Mouse (Mus musculus) layer of hippocampus, postnatal 36 days (tissue): ENCODE results near the gene Slc38a9. TPM values are rescaled to one million over a fixed set of nuclear protein-coding genes. Genes with fewer than 3 reads are reported as not detected.

Experiments
- DNase-seq, 2 experiments: peaks; one replicate each; pipeline ENCODE4 v3.0.0; 2022
- total RNA-seq, 2 experiments: library from RNA; stranded (reverse); gene quantifications; 2 replicates each; pipeline ENCODE4 v1.2.3; 2021

Gene Slc38a9
- total RNA-seq: 10 to 100 TPM; 28.6 to 32.5 TPM

DNA sequence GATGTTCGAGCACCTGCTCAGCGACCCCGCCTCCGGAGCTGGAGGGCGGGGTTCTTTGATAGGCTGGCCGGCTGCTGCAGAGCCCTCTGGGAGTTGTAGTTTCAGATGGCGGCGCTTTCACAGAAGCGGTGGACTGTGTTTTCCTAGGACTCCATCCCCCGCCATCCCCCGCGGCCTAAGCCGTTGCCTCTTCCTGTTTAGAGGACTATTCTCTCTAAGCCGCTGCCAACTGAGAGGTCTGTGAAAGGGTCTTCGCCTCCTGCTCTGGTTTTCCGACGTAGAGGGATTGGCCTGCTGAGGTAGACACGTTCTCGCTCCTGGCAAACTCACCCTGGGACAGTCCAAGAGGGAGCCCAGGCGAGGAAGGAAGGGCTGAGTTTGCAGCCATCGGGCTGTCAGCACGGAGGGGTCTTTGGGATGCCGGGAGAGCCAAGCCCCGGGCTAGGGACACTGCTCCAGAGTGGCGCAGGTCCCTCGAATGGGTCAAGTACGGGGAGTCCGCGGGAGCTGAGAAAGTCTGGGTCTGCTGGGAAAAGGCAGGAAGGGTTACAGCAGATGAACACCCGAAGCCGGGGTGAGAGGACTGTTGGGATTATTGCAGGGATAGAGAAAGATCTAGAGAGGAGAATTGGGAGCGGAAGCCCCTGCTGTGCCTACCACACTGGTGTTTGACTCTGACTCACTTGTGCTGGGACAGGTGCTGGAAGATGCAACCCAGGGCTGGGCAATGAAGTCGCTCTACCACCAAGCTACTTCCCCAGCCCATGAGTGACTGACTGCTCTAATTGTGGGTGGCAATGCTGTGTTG lies at the start of gene Slc38a9:
TSS of gene Slc38a9 (plus strand) at position 178 of the 808 bp plus-strand sequence.
- peak; percentile 92 to 94 for DNase-seq

DNA sequence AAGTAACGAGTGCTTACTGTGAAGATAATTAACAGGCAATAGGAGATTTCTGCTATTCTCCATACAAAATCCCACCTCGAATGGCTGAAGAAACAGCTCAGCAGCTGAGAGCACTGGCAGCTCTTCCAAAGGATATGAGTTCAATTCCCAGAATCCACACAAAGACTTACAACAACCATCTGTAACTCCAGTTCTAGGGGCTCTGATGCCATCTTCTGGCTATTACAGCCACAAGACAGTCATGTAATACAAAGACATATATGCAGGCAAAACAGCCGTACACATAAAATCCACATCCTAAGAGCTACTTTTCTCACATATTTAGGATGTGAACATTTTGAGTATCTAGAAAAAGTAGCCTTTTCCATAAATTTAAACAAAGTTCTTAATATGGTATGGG lies 39.0 kb upstream of the Slc38a9 start:
- no peak for DNase-seq

DNA sequence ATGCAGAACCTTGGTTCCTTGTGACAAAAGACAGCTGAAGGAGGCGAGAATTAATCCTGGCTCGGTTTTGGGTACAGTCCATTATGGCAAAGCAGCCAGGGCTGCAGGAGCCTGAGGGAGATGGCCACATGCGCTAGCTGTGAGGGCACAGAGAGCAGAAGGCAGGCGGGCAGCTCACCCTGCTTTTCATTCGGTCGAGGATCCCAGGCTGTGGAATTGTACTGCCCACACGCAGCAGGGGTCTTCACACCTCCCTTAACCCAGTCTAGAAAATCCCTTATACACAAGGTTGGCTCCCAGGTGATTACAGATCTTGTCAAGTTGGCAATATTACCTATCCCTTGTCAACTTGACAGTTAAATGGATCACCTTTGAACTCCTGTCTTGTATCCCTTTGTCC lies 36.9 kb upstream of the Slc38a9 start:
- no peak for DNase-seq

DNA sequence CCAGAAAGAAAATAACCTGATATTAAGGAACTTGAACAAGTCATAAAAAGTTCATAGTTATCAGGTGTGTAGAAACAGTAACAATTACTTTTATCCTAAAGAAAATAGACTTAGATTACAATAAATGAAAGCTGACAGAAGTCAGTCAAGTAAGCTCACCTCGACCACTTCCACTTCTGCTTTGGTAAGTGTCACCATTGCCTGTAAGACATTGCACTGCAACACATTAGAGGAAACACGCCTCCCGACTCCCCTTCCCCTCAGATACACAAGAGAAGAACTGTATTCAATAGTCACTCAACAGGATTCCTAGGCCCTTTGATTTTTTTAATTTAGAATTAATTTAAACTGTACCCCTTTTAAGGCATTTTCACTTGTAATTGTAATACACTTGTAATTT lies 35.9 kb upstream of the Slc38a9 start:
- DNase-seq: no peak

DNA sequence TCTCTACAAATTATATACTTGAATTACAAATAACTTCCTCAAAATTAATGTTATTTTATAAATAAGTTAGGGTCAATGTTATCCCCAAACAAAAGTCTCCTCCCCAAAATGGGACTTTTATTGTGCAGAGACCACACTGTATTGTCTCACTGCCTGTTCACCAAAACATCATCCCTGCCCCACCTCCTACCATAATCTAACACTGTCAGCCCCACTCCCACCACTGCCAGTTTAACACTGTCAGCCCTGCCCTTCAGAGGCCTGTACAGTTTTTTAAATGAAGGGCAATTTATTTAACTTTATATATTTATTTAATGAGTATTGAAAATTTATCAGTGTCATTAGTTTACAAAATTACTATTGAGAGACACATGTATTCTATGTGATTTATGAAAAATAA lies 35.0 kb upstream of the Slc38a9 start:
- DNase-seq: no peak

DNA sequence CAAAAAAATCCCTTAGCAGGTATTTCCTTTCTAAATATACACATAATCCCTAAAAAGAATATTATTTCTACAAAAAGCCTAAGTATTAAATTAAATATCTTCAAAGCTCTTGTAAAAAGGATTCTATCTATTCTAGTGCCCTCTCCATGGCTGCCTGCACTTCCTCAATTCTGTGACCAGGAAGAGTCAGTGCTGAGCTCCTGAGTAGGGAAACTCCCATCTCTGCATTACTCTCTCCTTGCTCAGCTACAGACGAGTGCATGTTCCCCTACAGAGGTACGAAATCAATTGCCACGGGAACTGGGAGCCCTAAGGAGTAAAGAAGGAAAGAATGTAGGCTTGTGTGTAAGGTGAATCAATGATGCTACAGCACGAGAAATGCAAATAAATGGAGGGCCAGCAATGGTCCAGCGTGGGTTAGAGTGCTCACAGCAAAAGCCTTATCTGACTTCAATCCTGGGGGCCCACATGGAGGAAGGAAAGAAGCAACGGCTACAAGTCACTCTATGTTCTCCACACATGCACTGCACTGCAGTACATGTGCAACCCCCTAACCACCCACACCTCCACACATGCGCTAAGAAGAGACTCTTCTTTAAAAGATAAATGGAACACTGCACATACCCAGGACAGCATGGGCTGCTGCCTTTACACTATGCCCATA lies 25.2 kb upstream of the Slc38a9 start:
- no peak for DNase-seq

DNA sequence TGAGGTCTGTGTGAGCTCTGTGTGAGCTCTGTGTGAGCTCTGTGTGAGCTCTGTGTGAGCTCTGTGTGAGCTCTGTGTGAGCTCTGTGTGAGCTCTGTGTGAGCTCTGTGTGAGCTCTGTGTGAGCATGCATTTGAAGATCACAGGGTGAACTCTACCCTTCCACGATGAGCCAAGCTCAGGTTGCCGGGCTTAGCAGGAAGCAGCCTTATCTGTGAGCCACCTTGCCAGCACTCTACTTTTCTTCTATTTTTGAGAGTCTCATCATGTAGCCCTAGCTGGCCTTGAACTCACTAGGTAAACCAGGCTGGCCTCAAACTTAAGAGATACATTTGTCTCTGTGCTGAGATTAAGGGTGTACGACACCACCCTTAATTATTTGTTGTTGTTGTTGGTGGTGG lies 24.1 kb upstream of the Slc38a9 start:
- DNase-seq: no peak

DNA sequence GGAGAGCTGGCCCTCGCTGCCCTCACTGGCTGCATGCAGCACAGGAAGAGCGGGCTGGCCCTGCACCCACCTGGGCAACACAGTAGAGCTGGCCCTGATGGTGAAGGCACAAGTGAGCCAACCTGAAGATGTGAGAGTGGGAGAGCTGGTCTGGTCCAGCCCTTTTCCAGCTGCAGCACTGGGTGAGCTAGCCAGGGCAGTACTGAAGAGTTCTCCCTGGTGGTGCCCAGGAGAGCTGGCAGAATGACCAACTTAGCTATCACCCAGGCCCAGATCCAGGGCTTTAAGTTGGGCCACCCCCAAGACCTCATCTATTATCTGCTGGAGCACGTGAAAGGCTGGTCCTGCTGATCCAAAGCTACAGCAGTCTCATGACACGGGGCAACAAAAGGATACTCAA lies 21.4 kb upstream of the Slc38a9 start:
- no peak for DNase-seq

DNA sequence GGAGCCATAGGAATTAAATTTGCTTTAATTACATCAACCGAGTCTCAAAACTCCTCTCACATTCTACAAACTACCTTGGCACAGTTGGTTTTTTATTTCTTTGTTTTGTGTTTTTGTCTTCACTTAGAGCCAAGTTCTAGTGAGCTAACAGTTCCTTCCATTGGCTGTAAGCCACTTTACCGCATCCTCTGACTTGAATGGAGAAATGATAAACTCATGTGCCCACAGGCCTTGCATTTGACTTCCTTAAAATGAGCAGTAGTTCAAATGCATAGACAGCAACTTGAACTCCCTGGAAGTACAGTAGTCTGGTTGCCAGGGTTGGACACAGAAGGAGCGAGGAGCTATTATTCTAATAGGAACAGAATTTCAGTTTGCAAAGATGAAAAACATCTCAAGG lies 17.7 kb upstream of the Slc38a9 start:
- DNase-seq: no peak

DNA sequence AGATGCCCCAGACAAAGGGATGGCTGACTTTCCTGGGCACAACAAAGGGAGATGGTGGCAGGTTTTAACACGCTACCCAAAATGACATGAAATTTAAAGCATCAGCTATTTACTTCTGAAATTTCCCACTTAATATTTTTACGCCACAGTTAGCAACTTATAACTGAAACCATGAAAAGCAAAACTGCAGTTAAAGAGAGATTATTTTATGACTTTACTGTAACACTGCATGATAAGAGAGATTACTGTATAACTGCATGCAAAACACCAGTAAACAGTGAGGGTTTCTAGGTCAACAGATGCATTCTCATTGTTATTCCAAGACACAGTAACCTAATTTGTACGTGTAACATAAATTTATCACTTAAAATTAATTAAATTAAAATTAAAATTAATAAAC lies 15.6 kb upstream of the Slc38a9 start:
- no peak for DNase-seq

DNA sequence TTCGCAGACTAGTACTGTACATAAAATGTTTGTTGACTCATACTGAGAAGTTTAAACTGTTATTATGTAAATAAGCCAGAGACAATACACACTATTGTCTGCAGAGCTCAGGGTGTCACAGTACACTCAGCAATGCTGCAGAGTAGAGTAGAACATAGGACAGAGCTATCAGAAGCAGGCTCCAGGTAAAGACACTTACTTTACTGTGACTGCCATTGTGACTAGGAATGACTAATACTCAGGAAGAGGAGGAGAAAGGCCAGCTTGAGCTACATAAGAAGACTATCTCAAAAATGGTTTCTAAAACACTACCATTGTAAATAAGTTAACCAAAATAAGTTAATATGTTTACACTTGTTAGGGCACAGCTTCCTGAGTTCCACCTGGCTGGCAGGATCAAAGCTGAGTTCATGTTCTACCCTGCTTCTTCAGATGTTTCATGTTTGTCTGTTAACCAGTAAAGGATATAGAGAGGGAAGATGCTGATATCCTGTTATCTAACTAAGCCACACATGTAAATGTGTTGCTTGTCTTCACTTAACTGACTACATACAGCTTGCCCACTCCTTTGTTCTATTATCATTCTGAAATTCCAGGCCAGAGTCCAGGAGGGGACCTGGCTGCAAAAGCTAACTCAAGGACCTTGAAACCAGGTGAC lies 14.9 kb upstream of the Slc38a9 start:
- DNase-seq: no peak

DNA sequence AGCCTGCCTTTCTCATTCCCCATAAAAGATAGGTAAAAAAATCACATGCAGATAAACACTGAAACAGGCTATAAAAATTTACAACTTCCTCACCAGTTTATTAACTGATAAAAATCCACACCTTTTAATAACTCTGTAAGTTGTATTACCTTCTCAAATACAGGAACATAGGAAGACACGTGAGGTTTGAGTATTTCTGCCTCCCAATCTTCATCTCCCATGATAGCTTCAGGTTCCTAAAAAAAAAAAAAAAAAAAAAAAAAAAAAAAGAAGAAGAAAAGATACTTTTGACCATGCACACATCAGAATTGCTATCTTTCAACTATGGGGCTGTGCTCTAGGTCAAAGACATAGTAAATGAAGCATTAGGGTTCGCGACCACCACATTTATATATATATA lies 9.4 kb upstream of the Slc38a9 start:
- DNase-seq: no peak

DNA sequence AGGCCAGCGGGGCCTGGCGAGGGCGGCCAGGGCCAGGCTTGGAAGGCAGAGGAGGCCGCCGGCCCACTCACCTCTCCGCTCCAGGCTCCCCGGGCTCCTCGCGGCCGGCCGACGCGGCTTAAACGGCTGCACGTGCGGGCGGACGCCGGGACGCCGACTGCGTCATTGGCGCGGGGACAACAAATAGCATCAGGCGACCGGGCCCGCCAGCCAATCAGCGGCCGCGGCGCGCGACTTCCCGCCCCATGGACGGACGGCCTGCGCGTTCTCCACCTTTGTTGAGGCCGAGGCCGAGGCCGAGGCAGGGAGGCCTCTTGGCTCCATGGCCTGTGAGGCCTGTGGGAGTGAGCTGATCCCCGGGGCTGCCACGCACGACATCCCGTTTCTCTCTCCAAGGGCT lies 8.3 kb upstream of the Slc38a9 start, which contains the start of gene Ddx4:
TSS of gene Ddx4 (minus strand) at position 271 of the 400 bp plus-strand sequence.
- no peak for DNase-seq

DNA sequence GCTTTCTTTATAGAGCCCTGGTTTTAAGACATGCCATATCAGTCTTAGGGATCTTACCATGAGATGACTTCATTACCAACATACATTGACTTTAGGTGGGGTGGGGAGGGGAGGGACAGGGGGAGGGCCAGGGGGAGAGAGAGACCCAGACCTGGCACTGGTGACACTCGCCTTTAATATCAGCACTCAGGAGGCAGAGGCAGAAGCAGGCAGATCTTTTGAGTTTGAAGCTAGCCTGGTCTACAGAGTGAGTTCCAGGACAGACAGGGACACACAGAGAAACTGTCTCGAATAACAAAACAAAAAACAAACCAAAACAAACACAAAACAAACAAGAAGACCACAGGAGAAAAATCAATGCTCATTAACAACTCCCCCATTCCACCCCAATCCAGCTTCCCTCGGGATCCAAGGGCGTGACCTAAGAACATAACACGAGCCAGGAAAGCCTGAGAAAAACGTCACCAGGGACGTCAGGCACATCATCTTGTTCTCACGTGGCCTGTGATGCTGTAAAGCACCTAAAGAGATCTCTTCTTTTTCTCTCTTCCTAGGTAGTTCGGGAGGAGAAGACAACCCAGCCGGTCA lies 471 bp upstream of the Slc38a9 start:
- no peak for DNase-seq

DNA sequence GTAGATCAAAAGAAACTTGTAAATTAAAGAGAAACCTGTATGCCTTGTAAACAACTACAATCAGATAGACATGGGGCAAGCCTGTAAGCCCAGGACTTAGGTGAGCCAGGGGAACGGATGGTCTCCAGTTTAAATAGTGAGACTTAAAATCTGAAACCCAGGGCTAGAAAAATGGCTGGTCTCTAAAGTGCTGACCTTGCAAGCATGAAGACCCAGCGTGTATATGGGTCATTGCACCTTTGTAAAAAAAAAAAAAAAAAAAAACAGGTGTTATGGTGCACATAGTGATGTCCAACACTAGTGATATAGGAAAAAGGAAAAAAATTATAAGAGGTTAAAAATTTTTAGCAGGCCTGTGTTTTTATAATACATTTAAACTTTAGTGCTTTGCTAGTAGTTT lies 1.1 kb downstream of the Slc38a9 start:
- DNase-seq: no peak

DNA sequence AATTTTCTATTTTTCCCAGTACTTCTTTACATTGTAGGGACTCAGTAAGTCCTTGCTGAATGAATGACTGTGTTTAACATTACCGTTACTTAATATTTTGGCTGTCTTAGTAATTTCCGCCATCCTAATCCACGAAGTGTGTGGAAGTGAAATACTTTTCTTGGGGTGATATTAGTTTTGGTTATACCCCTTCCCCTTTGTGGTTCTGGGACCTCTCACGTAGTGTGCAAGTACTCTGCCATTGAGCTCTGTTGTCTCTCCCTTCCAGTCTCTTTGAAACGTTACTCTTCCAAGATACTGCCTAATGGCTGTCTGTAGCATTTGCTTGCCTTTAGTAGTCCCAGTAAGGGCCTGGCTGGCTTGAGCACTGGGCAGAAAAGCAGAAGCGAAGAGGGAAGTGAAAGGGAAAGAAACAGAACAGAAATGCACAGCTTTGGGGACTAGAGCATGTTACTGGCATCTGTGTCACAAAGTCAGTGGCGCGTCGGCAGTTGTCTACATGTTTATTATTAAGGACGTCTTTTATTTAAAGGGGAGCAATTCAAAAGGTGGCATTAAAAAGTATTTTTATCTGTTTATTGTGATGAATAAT lies 6.0 kb downstream of the Slc38a9 start:
- DNase-seq: no peak

DNA sequence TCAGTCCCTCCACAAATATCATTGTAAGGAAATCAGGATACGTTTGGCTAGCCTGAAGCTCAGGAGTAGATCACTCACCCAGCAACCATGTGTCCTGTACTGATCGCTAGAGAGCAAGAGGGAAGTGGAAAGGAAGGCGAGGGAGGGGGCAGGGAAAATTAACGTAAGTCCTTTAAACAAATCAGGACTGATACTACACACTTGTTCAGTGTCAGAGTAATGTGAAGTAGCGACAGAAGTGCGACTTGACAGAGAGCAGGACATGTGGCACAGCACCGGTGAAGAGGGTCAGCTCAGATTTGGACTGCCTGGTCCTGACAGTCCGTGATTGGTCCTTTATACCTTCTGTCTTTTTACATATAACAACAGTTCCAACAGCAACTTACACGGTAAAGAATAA lies 6.7 kb downstream of the Slc38a9 start:
- no peak for DNase-seq

DNA sequence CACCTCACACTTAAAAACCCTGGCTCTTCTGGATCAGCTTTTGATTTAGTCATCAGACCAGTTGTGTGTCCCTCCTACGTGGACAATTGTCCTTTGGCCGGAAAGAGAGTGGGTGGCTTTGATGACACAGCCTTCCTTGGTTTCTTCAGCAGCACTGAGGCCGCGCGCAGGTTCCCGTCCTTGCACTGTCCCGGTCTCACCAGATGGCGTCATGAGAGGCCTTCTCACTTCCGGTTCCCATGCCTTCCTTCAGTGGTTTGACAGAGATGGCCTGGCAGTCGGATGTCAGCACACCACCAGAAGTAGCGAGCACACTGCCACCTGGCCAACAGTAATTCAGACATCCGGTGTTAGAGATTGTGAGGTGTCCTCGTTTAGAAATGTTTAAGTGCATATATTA lies 11.2 kb downstream of the Slc38a9 start:
- DNase-seq: no peak

DNA sequence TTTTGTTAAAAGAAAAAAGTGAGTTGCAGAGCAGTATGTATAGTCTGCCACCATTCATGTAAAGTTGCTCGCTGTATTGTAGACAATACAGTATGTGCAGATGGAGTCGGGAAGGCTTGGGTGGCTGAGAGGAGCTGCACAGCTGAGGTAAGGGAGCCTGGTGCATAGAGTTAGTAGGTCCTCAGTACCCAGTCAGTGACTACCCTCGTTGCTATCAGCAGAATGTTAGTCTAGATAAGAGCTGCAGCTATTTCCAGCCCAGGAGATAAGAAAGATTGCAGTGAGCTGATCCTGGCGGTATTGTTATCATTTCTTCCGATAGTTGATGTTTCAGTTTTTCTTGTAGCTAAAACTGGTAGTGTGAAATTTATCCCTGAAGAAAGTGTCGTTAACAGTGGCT lies 12.2 kb downstream of the Slc38a9 start:
- DNase-seq: no peak

DNA sequence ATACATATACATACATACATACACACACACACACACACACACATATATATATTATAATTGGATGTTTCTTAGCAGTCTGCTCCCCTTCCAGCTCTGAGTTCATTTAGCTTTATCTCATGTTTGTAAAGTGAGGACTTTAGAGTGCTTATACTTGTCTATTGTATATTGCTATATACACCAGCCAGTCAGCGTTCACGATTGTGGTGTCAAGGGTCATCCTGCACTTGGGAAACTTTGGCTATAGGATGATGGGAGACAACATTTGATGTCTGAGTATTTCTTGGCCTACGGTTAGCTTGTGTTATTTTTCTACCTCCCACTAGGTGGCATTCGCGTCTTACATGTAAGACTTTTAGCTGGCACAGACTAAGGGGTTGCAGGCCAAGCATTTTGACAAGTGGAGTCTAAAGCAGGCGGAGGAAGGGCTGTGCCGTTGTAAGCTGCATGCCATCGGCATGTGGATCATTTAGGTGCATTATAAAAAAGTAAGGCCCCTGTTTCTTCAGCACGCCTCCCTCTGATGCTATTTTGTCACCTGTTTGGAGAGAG lies 13.4 kb downstream of the Slc38a9 start:
- DNase-seq: peak; percentile 29 to 49

DNA sequence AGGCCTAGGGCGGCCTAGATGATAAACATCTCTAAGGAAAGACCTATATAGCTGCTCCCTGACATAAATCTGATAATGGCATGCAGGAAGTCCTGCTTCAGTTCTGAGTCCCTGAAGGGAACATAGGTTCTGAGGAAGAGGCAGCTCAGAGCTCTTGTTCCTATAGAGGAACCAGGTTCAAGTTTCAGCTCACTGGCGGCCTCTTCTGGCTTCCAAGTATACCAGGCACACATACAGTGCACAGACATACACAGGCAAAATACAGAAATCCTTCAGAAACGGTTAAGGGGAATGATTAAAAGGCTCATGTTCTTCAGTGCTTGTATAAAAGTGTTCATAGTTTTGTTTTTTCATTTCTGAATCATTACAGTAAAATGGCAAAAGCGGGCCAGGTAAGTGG lies 17.6 kb downstream of the Slc38a9 start:
- no peak for DNase-seq

DNA sequence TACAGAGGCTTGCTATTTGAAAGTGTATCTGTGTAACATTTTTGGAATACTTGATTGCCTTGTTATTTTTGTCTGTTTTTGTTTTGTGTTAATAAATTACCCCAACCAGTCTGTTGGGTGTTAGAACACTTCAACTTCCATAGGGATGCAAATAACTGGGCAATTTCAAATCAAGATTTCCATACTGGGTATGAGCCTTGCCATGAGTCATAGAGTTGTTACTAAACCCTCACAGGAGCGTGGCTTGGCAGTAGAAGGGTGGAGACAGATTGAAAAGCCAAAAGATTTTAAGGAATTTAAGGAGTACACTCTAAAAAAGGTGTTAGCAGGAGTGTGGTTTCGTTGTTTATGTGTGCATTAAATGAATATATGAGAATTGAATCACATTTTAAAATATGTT lies 22.8 kb downstream of the Slc38a9 start:
- no peak for DNase-seq

DNA sequence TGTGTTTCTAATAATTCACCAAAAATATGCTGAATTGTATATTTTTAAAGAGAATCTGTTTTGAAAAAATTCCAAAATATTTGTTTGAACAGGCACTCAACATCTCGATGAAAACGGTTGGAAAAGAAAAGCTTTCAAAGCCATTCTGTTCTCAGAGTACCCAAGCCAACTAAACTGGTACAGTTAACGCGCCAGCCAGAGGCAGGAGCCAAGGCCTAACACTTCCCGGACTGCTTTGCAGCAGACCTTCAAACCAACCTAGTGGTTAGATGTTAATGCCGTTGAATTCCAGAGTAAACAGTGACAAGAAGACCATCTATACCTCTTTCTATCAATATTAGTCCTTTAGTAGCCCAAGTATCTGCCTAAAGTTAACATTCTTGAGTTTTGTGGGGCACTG lies 23.4 kb downstream of the Slc38a9 start:
- DNase-seq: no peak
